Mouse (Mus musculus) embryonic facial prominence, embryonic 13.5 days (tissue): ENCODE measurements around the gene Anxa4. TPM values are rescaled to one million over a fixed set of nuclear protein-coding genes. Genes with fewer than 3 reads are reported as not detected.

Experiments used
- ATAC-seq: fragments of 200-750 bp; cut with Nextera tagmentation; 2 replicates; pipeline ENCODE4 v1.8.0; 2017; ENCODE audit warnings: low read depth; ENCODE audit not compliant: insufficient number of reproducible peaks, insufficient read depth, low FRiP score, low TSS enrichment
- H3K27ac ChIP-seq: fragments of 300-500 bp; sonication (generic); 2 replicates; pipeline ENCODE4 v1.5.1; 2015; ENCODE audit warnings: moderate library complexity, mild to moderate bottlenecking, inconsistent platforms
- H3K27me3 ChIP-seq: fragments of 300-500 bp; sonication (generic); 2 replicates; pipeline ENCODE4 v1.6.1; 2015; ENCODE audit warnings: mild to moderate bottlenecking, inconsistent platforms
- H3K36me3 ChIP-seq: fragments of 300-500 bp; sonication (generic); 2 replicates; pipeline ENCODE4 v1.6.1; 2015; ENCODE audit warnings: mild to moderate bottlenecking, inconsistent platforms
- H3K4me1 ChIP-seq: fragments of 300-500 bp; sonication (generic); 2 replicates; pipeline ENCODE4 v1.6.1; 2015; ENCODE audit warnings: inconsistent platforms
- H3K4me2 ChIP-seq: fragments of 300-500 bp; sonication (generic); 2 replicates; pipeline ENCODE4 v1.6.1; 2015; ENCODE audit warnings: moderate library complexity, mild to moderate bottlenecking, inconsistent platforms
- H3K4me3 ChIP-seq: fragments of 300-500 bp; sonication (generic); 2 replicates; pipeline ENCODE4 v1.5.1; 2015; ENCODE audit warnings: mild to moderate bottlenecking, inconsistent platforms
- H3K9ac ChIP-seq: fragments of 300-500 bp; sonication (generic); 2 replicates; pipeline ENCODE4 v1.6.1; 2015; ENCODE audit warnings: mild to moderate bottlenecking, inconsistent platforms
- H3K9me3 ChIP-seq: fragments of 300-500 bp; sonication (generic); 2 replicates; pipeline ENCODE4 v1.6.1; 2016; ENCODE audit warnings: inconsistent platforms
- WGBS: fragments of 180-500 bp; shearing (Covaris S2); methylation state at CpG from one replicate; pipeline ENCODE4 v1.1.7; 2015; ENCODE audit warnings: mixed read lengths; 5-methylcytosine and 5-hydroxymethylcytosine counted together
- polyA plus RNA-seq: library from polyadenylated mRNA; unstranded; fragments of >200 nt; fragmentation: Nextera tagmentation; extraction: Ambion mirVana; gene quantifications from 2 replicates; pipeline ENCODE4 v1.2.1, GENCODE M21; 2015

Anxa4 gene
- 32.5 and 34.7 TPM in 2 replicates for polyA plus RNA-seq

- WGBS = under 1% methylated on average over 41 of the region's 41 CpGs
- Histone ChIP-seq H3K4me1 (peaks cover 7% of the 10 kb centered on the region), H3K27ac (no peak within 1 kb of the TSS), H3K36me3 (no peaks in the 10 kb centered on the region), H3K9ac (peak within 1 kb of the TSS; percentile 77), H3K4me2 (peak within 1 kb of the TSS; percentile 93), H3K9me3 (no peaks in the 10 kb centered on the region), H3K27me3 (peaks cover 17% of the 10 kb centered on the region), H3K4me3 (peak within 1 kb of the TSS; percentile 65)
- ATAC-seq = peak; percentile 60; the same call in 1 of the 2 replicates
Observed at GRCm38 (mm10) chr6:86793021-86793815, at the start of gene Anxa4. Gene Anxa4, minus strand, starts transcription at chr6:86793584.

- no peak overlapping the region for H3K9ac ChIP-seq
- H3K36me3 ChIP-seq = no peaks in the 10 kb centered on the region
- H3K27me3 ChIP-seq = no peaks in the 10 kb centered on the region
- no peak overlapping the region for H3K4me3 ChIP-seq
- no peaks in the 10 kb centered on the region for H3K9me3 ChIP-seq
- H3K4me2 ChIP-seq = no peak overlapping the region
- ATAC-seq = no peak
- H3K4me1 ChIP-seq = no peaks in the 10 kb centered on the region
- 56% methylated on average over 3 of the region's 3 CpGs for WGBS
- no peak overlapping the region for H3K27ac ChIP-seq
Observed at GRCm38 (mm10) chr6:86841949-86842348, 48.6 kb upstream of the Anxa4 start.

- H3K4me1 ChIP-seq = no peaks in the 10 kb centered on the region
- no peaks in the 10 kb centered on the region for H3K9me3 ChIP-seq
- no peak overlapping the region for H3K9ac ChIP-seq
- H3K27me3 ChIP-seq = no peaks in the 10 kb centered on the region
- no peak overlapping the region for H3K4me3 ChIP-seq
- ATAC-seq = no peak
- no peaks in the 10 kb centered on the region for H3K36me3 ChIP-seq
- no peak overlapping the region for H3K27ac ChIP-seq
- H3K4me2 ChIP-seq = no peak overlapping the region
- WGBS = 78% methylated on average over 2 of the region's 2 CpGs
Observed at GRCm38 (mm10) chr6:86839089-86839488, 45.7 kb upstream of the Anxa4 start.

- Histone ChIP-seq H3K4me1 (peaks cover 8% of the 10 kb centered on the region; the same call in 1 of the 2 replicates), H3K4me2 (no peak overlapping the region), H3K27ac (no peak overlapping the region), H3K27me3 (no peaks in the 10 kb centered on the region), H3K36me3 (no peaks in the 10 kb centered on the region), H3K4me3 (no peak overlapping the region), H3K9me3 (no peaks in the 10 kb centered on the region), H3K9ac (no peak overlapping the region)
- ATAC-seq = no peak
- WGBS = 71% methylated on average over 13 of the region's 13 CpGs
Observed at GRCm38 (mm10) chr6:86832802-86833502, 39.6 kb upstream of the Anxa4 start.

GRCm38 (mm10) chr6:86830738-86831500 lies 37.5 kb upstream of the Anxa4 start:
- Histone ChIP-seq H3K4me3 (no peak overlapping the region), H3K4me1 (peaks cover 8% of the 10 kb centered on the region), H3K27me3 (no peaks in the 10 kb centered on the region), H3K9me3 (no peaks in the 10 kb centered on the region), H3K36me3 (no peaks in the 10 kb centered on the region), H3K9ac (no peak overlapping the region), H3K27ac (no peak overlapping the region), H3K4me2 (no peak overlapping the region)
- WGBS = 64% methylated on average over 10 of the region's 10 CpGs
- no peak for ATAC-seq

GRCm38 (mm10) chr6:86829768-86830167 lies 36.4 kb upstream of the Anxa4 start:
- H3K4me2 ChIP-seq = no peak overlapping the region
- no peaks in the 10 kb centered on the region for H3K9me3 ChIP-seq
- ATAC-seq = no peak
- H3K4me3 ChIP-seq = no peak overlapping the region
- no peak overlapping the region for H3K27ac ChIP-seq
- H3K9ac ChIP-seq = no peak overlapping the region
- 91% methylated on average over 6 of the region's 6 CpGs for WGBS
- H3K27me3 ChIP-seq = no peaks in the 10 kb centered on the region
- H3K36me3 ChIP-seq = no peaks in the 10 kb centered on the region
- H3K4me1 ChIP-seq = peaks cover 8% of the 10 kb centered on the region

- Histone ChIP-seq H3K27me3 (peaks cover 8% of the 10 kb centered on the region), H3K9me3 (no peaks in the 10 kb centered on the region), H3K36me3 (no peaks in the 10 kb centered on the region), H3K4me2 (no peak overlapping the region), H3K27ac (no peak overlapping the region), H3K4me1 (peaks cover 6% of the 10 kb centered on the region), H3K9ac (no peak overlapping the region), H3K4me3 (no peak overlapping the region)
- 92% methylated on average over 2 of the region's 2 CpGs for WGBS
- no peak for ATAC-seq
Observed at GRCm38 (mm10) chr6:86827432-86827831, 34.0 kb upstream of the Anxa4 start.

GRCm38 (mm10) chr6:86824401-86824800 lies 31.0 kb upstream of the Anxa4 start:
- peaks cover 10% of the 10 kb centered on the region for H3K4me1 ChIP-seq
- ATAC-seq = no peak
- no peaks in the 10 kb centered on the region for H3K36me3 ChIP-seq
- no peak overlapping the region for H3K4me3 ChIP-seq
- peaks cover 12% of the 10 kb centered on the region for H3K27me3 ChIP-seq
- H3K9ac ChIP-seq = no peak overlapping the region
- H3K27ac ChIP-seq = no peak overlapping the region
- H3K4me2 ChIP-seq = no peak overlapping the region
- 89% methylated on average over 7 of the region's 7 CpGs for WGBS
- no peaks in the 10 kb centered on the region for H3K9me3 ChIP-seq

- no peak for ATAC-seq
- H3K36me3 ChIP-seq = no peaks in the 10 kb centered on the region
- H3K27ac ChIP-seq = no peak overlapping the region
- peaks cover 12% of the 10 kb centered on the region for H3K27me3 ChIP-seq
- 40% methylated on average over 10 of the region's 10 CpGs for WGBS
- no peak overlapping the region for H3K9ac ChIP-seq
- H3K4me3 ChIP-seq = no peak overlapping the region
- H3K4me2 ChIP-seq = no peak overlapping the region
- H3K4me1 ChIP-seq = peaks cover 10% of the 10 kb centered on the region
- H3K9me3 ChIP-seq = no peaks in the 10 kb centered on the region
Observed at GRCm38 (mm10) chr6:86823824-86824223, 30.4 kb upstream of the Anxa4 start.

GRCm38 (mm10) chr6:86823051-86823431 lies 29.7 kb upstream of the Anxa4 start:
- no peak for ATAC-seq
- H3K27me3 ChIP-seq = peaks cover 12% of the 10 kb centered on the region
- H3K4me1 ChIP-seq = peaks cover 10% of the 10 kb centered on the region
- no peak overlapping the region for H3K9ac ChIP-seq
- H3K4me2 ChIP-seq = peak overlapping the region; percentile 58
- no peaks in the 10 kb centered on the region for H3K36me3 ChIP-seq
- peak overlapping the region; percentile 29; the same call in 1 of the 2 replicates for H3K4me3 ChIP-seq
- WGBS = 29% methylated on average over 9 of the region's 9 CpGs
- no peak overlapping the region for H3K27ac ChIP-seq
- no peaks in the 10 kb centered on the region for H3K9me3 ChIP-seq

- no peak for ATAC-seq
- Histone ChIP-seq H3K4me3 (peak overlapping the region; percentile 29), H3K9me3 (no peaks in the 10 kb centered on the region), H3K27me3 (peaks cover 12% of the 10 kb centered on the region), H3K27ac (no peak overlapping the region), H3K4me2 (peak overlapping the region; percentile 58), H3K36me3 (no peaks in the 10 kb centered on the region), H3K9ac (peak overlapping the region; percentile 36; the same call in 1 of the 2 replicates), H3K4me1 (peaks cover 10% of the 10 kb centered on the region)
- 3% methylated on average over 19 of the region's 19 CpGs for WGBS
Observed at GRCm38 (mm10) chr6:86822285-86823050, 29.1 kb upstream of the Anxa4 start.
